Mouse (Mus musculus) forelimb bud, embryonic 11.5 days (tissue): ENCODE measurements around the gene Stat2.

Experiments
- DNase-seq: peaks from one replicate; pipeline ENCODE4 v3.0.0-alpha.2; 2012; ENCODE audit warnings: low read depth, low spot score

The Stat2 gene

GRCm38 (mm10) chr10:128338948-128339347 lies 68.6 kb downstream of the Stat2 start:
- DNase-seq = no peak

- DNase-seq = no peak
Measured at GRCm38 (mm10) chr10:128340257-128340656, 69.9 kb downstream of the Stat2 start.
